Mouse (Mus musculus) heart, adult 2 months (tissue): ENCODE results near the gene Dpp4.

Source experiments
- CTCF ChIP-seq: fragments of 200-600 bp; IDR thresholded peaks from 2 replicates; pipeline ENCODE4 v1.8.1; 2022; ENCODE audit warnings: antibody characterized with exemption, mild to moderate bottlenecking, moderate library complexity
- EP300 ChIP-seq: fragments of 200-500 bp; IDR thresholded peaks from 2 replicates; pipeline ENCODE4 v1.6.1; 2011; ENCODE audit warnings: low read depth, low read length, control low read depth; ENCODE audit not compliant: insufficient read depth
- POLR2A ChIP-seq: fragments of 200-500 bp; IDR thresholded peaks from 2 replicates; pipeline ENCODE4 v1.6.1; 2011; ENCODE audit warnings: mild to moderate bottlenecking, low read depth, low read length, control low read depth; ENCODE audit not compliant: insufficient read depth

- TF ChIP-seq POLR2A (no peak), EP300 (peak; percentile 77), CTCF (no peak)
These were observed 86.6 kb downstream of the Dpp4 start for GRCm38 (mm10) chr2:62325388-62325787.
